ENCODE assay signal across 23 mouse cellular contexts in genomic region chr1:43201796-43202195, GRCm38 (mm10). TPM values are rescaled to one million over a fixed set of nuclear protein-coding genes. Genes with fewer than 3 reads are reported as not detected.
DNase-seq lines count a peak whose midpoint lies in the region; ATAC-seq and TF ChIP-seq lines count a peak whose summit lies in the region.
"Had no signal": no experiment of that assay in that cellular context is flagged by ENCODE, and none has a peak within 500 bp of the region (broad histone marks: within the 10 kb centered on the region; RNA-seq: fewer than 3 reads in every experiment).

No protein-coding gene starts in this region.

- peak overlapping the region; percentile 58; the same call in 1 of the 2 replicates for H3K27ac ChIP-seq in heart, embryonic 12.5 days (ENCODE audit: poor library complexity, severe bottlenecking)
- no peak overlapping the region for H3K27ac ChIP-seq in heart, postnatal 0 days (ENCODE audit: low read depth)
- H3K27ac ChIP-seq: embryonic facial prominence, embryonic 10.5 days; embryonic facial prominence, embryonic 12.5 days; forebrain, embryonic 13.5 days; forebrain, embryonic 15.5 days had no signal

- no peak overlapping the region for H3K9ac ChIP-seq in heart, embryonic 12.5 days
- no peak overlapping the region for H3K9ac ChIP-seq in heart, postnatal 0 days (replicated peaks; ENCODE audit: low read depth, low read length)
- H3K9ac ChIP-seq: embryonic facial prominence, embryonic 12.5 days; forebrain, embryonic 13.5 days; forebrain, embryonic 15.5 days; forebrain, postnatal 0 days had no signal

- no peaks in the 10 kb centered on the region for H3K9me3 ChIP-seq in heart, embryonic 12.5 days (replicated peaks)
- no peaks in the 10 kb centered on the region for H3K9me3 ChIP-seq in heart, postnatal 0 days (replicated peaks; ENCODE audit: control insufficient read depth, low read length)
- H3K9me3 ChIP-seq: embryonic facial prominence, embryonic 10.5 days; embryonic facial prominence, embryonic 12.5 days; forebrain, embryonic 13.5 days; forebrain, embryonic 15.5 days had no signal

- no peak for DNase-seq in heart, postnatal 10 days
- DNase-seq in heart, postnatal 0 days (ENCODE audit: low spot score), result no peak
- no peak for DNase-seq in heart, adult 11 months
- DNase-seq in 3T3-L1 (ENCODE audit: low read depth, low spot score) (peak; percentile 63), adipocyte (ENCODE audit: low spot score) (peak; percentile 10)
- DNase-seq in frontal cortex, postnatal 10 days (ENCODE audit: low spot score in 2 of 2), result no peak
- DNase-seq: adrenal gland, adult 2 months; adrenal gland, postnatal 10 days; adrenal gland, postnatal 25 days; cerebellum, adult 11-12 months; cerebellum, adult 2 months; cerebellum, adult 9-10 months; cerebellum, postnatal 10 days; cerebellum, postnatal 25 days; forebrain, postnatal 0 days had no signal

- no peak overlapping the region for H3K4me3 ChIP-seq in heart, embryonic 12.5 days
- H3K4me3 ChIP-seq in heart, postnatal 0 days (ENCODE audit: low read depth, low read length), result no peak overlapping the region
- H3K4me3 ChIP-seq: embryonic facial prominence, embryonic 10.5 days; embryonic facial prominence, embryonic 12.5 days; forebrain, embryonic 13.5 days; forebrain, embryonic 15.5 days had no signal

- TF ChIP-seq CTCF in heart, postnatal 0 days (IDR thresholded peaks at IDR 0.05; ENCODE audit: low read depth), result no peak

- no peak for TF ChIP-seq EP300 in heart, postnatal 0 days (IDR thresholded peaks at IDR 0.05; ENCODE audit: low read depth)

- intact Hi-C loops in heart, postnatal 10 days (cut with DNase I), result no loop called here

- no peaks in the 10 kb centered on the region for H3K36me3 ChIP-seq in heart, embryonic 12.5 days
- no peaks in the 10 kb centered on the region for H3K36me3 ChIP-seq in heart, postnatal 0 days (replicated peaks; ENCODE audit: control insufficient read depth, insufficient read depth, low read length)
- H3K36me3 ChIP-seq: embryonic facial prominence, embryonic 10.5 days; embryonic facial prominence, embryonic 12.5 days; forebrain, embryonic 15.5 days had no signal

- no peak for ATAC-seq in heart, embryonic 12.5 days (ENCODE audit: insufficient number of reproducible peaks, low FRiP score)
- no peak for ATAC-seq in heart, postnatal 0 days (ENCODE audit: insufficient read depth, low read depth)
- ATAC-seq: activated CD4-positive, CD25-positive, alpha-beta regulatory T cell, adult 4 months; forebrain, embryonic 13.5 days; forebrain, embryonic 15.5 days; forebrain, postnatal 0 days; Patski had no signal

- no peaks in the 10 kb centered on the region for H3K27me3 ChIP-seq in heart, embryonic 12.5 days (replicated peaks)
- no peaks in the 10 kb centered on the region for H3K27me3 ChIP-seq in heart, postnatal 0 days (ENCODE audit: control insufficient read depth, insufficient read depth, low read length)
- H3K27me3 ChIP-seq: embryonic facial prominence, embryonic 12.5 days; forebrain, embryonic 13.5 days; forebrain, embryonic 15.5 days; Patski had no signal

- H3K4me2 ChIP-seq in heart, embryonic 12.5 days, result no peak overlapping the region
- H3K4me2 ChIP-seq in heart, postnatal 0 days (ENCODE audit: low read depth, low read length), result peak overlapping the region; percentile 27; the same call in 1 of the 2 replicates
- H3K4me2 ChIP-seq: embryonic facial prominence, embryonic 12.5 days; forebrain, embryonic 13.5 days; forebrain, embryonic 15.5 days had no signal

- H3K4me1 ChIP-seq in heart, embryonic 12.5 days (replicated peaks), result peaks cover 41% of the 10 kb centered on the region
- H3K4me1 ChIP-seq in heart, postnatal 0 days (ENCODE audit: control insufficient read depth, insufficient read depth), result peaks cover 36% of the 10 kb centered on the region
- H3K4me1 ChIP-seq: embryonic facial prominence, embryonic 10.5 days; embryonic facial prominence, embryonic 12.5 days; forebrain, embryonic 13.5 days; forebrain, embryonic 15.5 days had no signal

- 69% methylated on average over 2 of the region's 2 CpGs for WGBS in heart, embryonic 12.5 days
- 38% methylated on average over 2 of the region's 2 CpGs for WGBS in heart, postnatal 0 days

RNA-seq across cellular contexts. Expression of gene Fhl2, which starts 5.0 kb away (rescaled TPM):
- 203 and 205 TPM in 2 replicates for polyA plus RNA-seq in heart, embryonic 12.5 days (2016; fragmentation: Nextera tagmentation; extraction: Ambion mirVana)
- 1,000 to 10,000 TPM; 1,415 to 1,605 TPM for total RNA-seq in heart, postnatal 10 days (2021)
- total RNA-seq in heart, postnatal 0 days (2014; rRNA removed; ENCODE audit: low replicate concordance), result 2,555 and 2,942 TPM in 2 replicates
- 974 and 1,129 TPM in 2 replicates for polyA plus RNA-seq in heart, postnatal 0 days (2015; fragmentation: Nextera tagmentation; extraction: Ambion mirVana)
- total RNA-seq: MEL had no signal

Comparison
In these comparisons a context has a peak if more than half of its experiments do, and no peak if none do; other contexts are left out.
1. DNase-seq: peak in 3T3-L1 (single experiment) and adipocyte (single experiment); none in heart, postnatal 10 days (0 of 2), heart, postnatal 0 days (single experiment), heart, adult 11 months (single experiment) and frontal cortex, postnatal 10 days (0 of 2).